In the genomic region with DNA sequence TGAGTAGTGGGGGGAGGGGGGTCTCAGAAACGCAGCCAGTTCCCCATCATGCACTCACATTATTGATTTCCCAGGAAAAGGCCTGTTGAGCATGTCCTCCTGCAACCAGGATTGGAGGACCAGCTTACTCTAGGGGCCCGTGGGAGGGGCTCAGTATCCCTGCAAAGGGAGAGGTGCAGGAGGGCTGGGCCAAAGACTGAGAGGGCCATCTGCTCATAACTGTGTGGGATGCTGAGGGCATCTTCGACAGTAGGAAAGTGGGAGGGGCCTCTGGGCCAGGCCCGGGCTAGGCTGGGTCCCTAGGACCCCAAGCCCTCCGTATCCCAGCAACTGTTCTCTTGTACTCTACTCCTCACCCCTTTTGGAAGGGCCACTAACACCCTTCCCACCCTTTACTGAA, we compare ENCODE assay signal across 14 mouse cellular contexts. TPM values are rescaled to one million over a fixed set of nuclear protein-coding genes. Genes with fewer than 3 reads are reported as not detected.
A peak's percentile ranks its signal among the peaks of the same experiment; 100 is the strongest.
DNase-seq lines count a peak whose midpoint lies in the region; ATAC-seq lines count a peak whose summit lies in the region.
"Had no signal": no experiment of that assay in that cellular context is flagged by ENCODE, and none has a peak within 500 bp of the region (broad histone marks: within the 10 kb centered on the region; RNA-seq: fewer than 3 reads in every experiment).

No protein-coding gene starts in this region.

- H3K9me3 ChIP-seq in forebrain, embryonic 11.5 days (ENCODE audit: control insufficient read depth, low read length) = no peaks in the 10 kb centered on the region
- no peaks in the 10 kb centered on the region for H3K9me3 ChIP-seq in forebrain, embryonic 10.5 days
- H3K9me3 ChIP-seq in neural tube, embryonic 11.5 days (ENCODE audit: control insufficient read depth, low read length) = no peaks in the 10 kb centered on the region
- H3K9me3 ChIP-seq in midbrain, embryonic 16.5 days (replicated peaks; ENCODE audit: control insufficient read depth, low read length, poor library complexity, severe bottlenecking) = no peaks in the 10 kb centered on the region
- H3K9me3 ChIP-seq in liver, embryonic 12.5 days (replicated peaks) = no peaks in the 10 kb centered on the region

- 61% methylated on average over 5 of the region's 5 CpGs for WGBS in forebrain, embryonic 11.5 days
- 81% methylated on average over 5 of the region's 5 CpGs for WGBS in forebrain, embryonic 10.5 days
- WGBS in neural tube, embryonic 11.5 days = 50% methylated on average over 5 of the region's 5 CpGs
- 43% methylated on average over 5 of the region's 5 CpGs for WGBS in midbrain, embryonic 16.5 days
- 50% methylated on average over 5 of the region's 5 CpGs for WGBS in liver, embryonic 12.5 days (ENCODE audit: insufficient replicate concordance)

- H3K27me3 ChIP-seq in forebrain, embryonic 11.5 days (ENCODE audit: control insufficient read depth, insufficient read depth, low read length) = no peaks in the 10 kb centered on the region
- H3K27me3 ChIP-seq in forebrain, embryonic 10.5 days (ENCODE audit: poor library complexity, severe bottlenecking) = no peaks in the 10 kb centered on the region
- no peaks in the 10 kb centered on the region for H3K27me3 ChIP-seq in neural tube, embryonic 11.5 days (ENCODE audit: control insufficient read depth, insufficient read depth, low read length)
- H3K27me3 ChIP-seq in midbrain, embryonic 16.5 days (ENCODE audit: control insufficient read depth, insufficient read depth, low read depth, low read length) = no peaks in the 10 kb centered on the region
- peaks cover 10% of the 10 kb centered on the region; the same call in 1 of the 2 replicates for H3K27me3 ChIP-seq in liver, embryonic 12.5 days (replicated peaks)

- no peak overlapping the region for H3K27ac ChIP-seq in forebrain, embryonic 11.5 days (ENCODE audit: low read depth, low read length)
- H3K27ac ChIP-seq in forebrain, embryonic 10.5 days = no peak overlapping the region
- no peak overlapping the region for H3K27ac ChIP-seq in neural tube, embryonic 11.5 days (ENCODE audit: low read depth, low read length)
- no peak overlapping the region for H3K27ac ChIP-seq in midbrain, embryonic 16.5 days (ENCODE audit: low read length)
- H3K27ac ChIP-seq in liver, embryonic 12.5 days = no peak overlapping the region

- no peaks in the 10 kb centered on the region for H3K36me3 ChIP-seq in forebrain, embryonic 11.5 days (ENCODE audit: control insufficient read depth, insufficient read depth, low read length)
- no peaks in the 10 kb centered on the region for H3K36me3 ChIP-seq in forebrain, embryonic 10.5 days (replicated peaks)
- no peaks in the 10 kb centered on the region for H3K36me3 ChIP-seq in neural tube, embryonic 11.5 days (ENCODE audit: control insufficient read depth, insufficient read depth, low read length)
- no peaks in the 10 kb centered on the region for H3K36me3 ChIP-seq in midbrain, embryonic 16.5 days (ENCODE audit: control insufficient read depth, insufficient read depth, low read length)
- no peaks in the 10 kb centered on the region for H3K36me3 ChIP-seq in liver, embryonic 12.5 days

- ATAC-seq in forebrain, embryonic 11.5 days (replicated peaks; ENCODE audit: low FRiP score) = peak; percentile 70; the same call in 1 of the 2 replicates
- peak; percentile 35; the same call in 1 of the 2 replicates for ATAC-seq in neural tube, embryonic 11.5 days (ENCODE audit: insufficient read depth, low FRiP score, low TSS enrichment)
- peak; percentile 57; the same call in 1 of the 2 replicates for ATAC-seq in midbrain, embryonic 16.5 days
- ATAC-seq in liver, embryonic 12.5 days = no peak

- no peak overlapping the region for H3K4me2 ChIP-seq in forebrain, embryonic 11.5 days (ENCODE audit: low read depth, low read length, severe bottlenecking)
- H3K4me2 ChIP-seq in neural tube, embryonic 11.5 days (ENCODE audit: low read depth) = no peak overlapping the region
- H3K4me2 ChIP-seq in midbrain, embryonic 16.5 days (ENCODE audit: low read length) = no peak overlapping the region
- H3K4me2 ChIP-seq in liver, embryonic 12.5 days = no peak overlapping the region

- no peak for DNase-seq in forebrain, embryonic 11.5 days (ENCODE audit: low spot score)
- DNase-seq in forebrain, embryonic 10.5 days (ENCODE audit: extremely low spot score, low spot score) = no peak
- DNase-seq in neural tube, embryonic 11.5 days (ENCODE audit: low spot score) = no peak
- no peak for DNase-seq in neural tube, embryonic 10.5 days (ENCODE audit: extremely low spot score, low spot score)
- DNase-seq in thymus, adult 18-20 months = no peak
- no peak for DNase-seq in adrenal gland, postnatal 10 days
- DNase-seq: B cell, adult 2 months; lung, postnatal 36 days; thymus, postnatal 25 days had no signal

- H3K9ac ChIP-seq in forebrain, embryonic 11.5 days (ENCODE audit: low read length) = no peak overlapping the region
- no peak overlapping the region for H3K9ac ChIP-seq in neural tube, embryonic 11.5 days (ENCODE audit: low read length)
- no peak overlapping the region for H3K9ac ChIP-seq in midbrain, embryonic 16.5 days (ENCODE audit: low read depth, low read length)
- H3K9ac ChIP-seq in liver, embryonic 12.5 days = no peak overlapping the region

- no peak overlapping the region for H3K4me3 ChIP-seq in forebrain, embryonic 11.5 days (ENCODE audit: low read depth, low read length)
- H3K4me3 ChIP-seq in forebrain, embryonic 10.5 days = no peak overlapping the region
- H3K4me3 ChIP-seq in neural tube, embryonic 11.5 days (ENCODE audit: low read depth, low read length) = no peak overlapping the region
- no peak overlapping the region for H3K4me3 ChIP-seq in midbrain, embryonic 16.5 days (ENCODE audit: low read depth, low read length)
- no peak overlapping the region for H3K4me3 ChIP-seq in liver, embryonic 12.5 days

- no peaks in the 10 kb centered on the region for H3K4me1 ChIP-seq in forebrain, embryonic 11.5 days (replicated peaks; ENCODE audit: control insufficient read depth, insufficient read depth, low read length)
- 0 out of 2 replicates have a peak, but pooled peaks cover 2% of the 10 kb centered on the region for H3K4me1 ChIP-seq in forebrain, embryonic 10.5 days
- H3K4me1 ChIP-seq in neural tube, embryonic 11.5 days (ENCODE audit: control insufficient read depth, insufficient read depth, low read length) = no peaks in the 10 kb centered on the region
- H3K4me1 ChIP-seq in midbrain, embryonic 16.5 days (ENCODE audit: control insufficient read depth, insufficient read depth, low read length) = no peaks in the 10 kb centered on the region
- no peaks in the 10 kb centered on the region for H3K4me1 ChIP-seq in liver, embryonic 12.5 days

RNA-seq across cellular contexts. Expression of a gene that starts 47.3 kb away (rescaled TPM):
- polyA plus RNA-seq in forebrain, embryonic 11.5 days (2014; fragmentation: Nextera tagmentation; extraction: Ambion mirVana) = 0.07 and 0.08 TPM in 2 replicates
- not detected in 2 replicates for polyA plus RNA-seq in forebrain, embryonic 10.5 days (2016; fragmentation: Nextera tagmentation; extraction: Ambion mirVana)
- polyA plus RNA-seq in neural tube, embryonic 11.5 days (2014; fragmentation: Nextera tagmentation; extraction: Ambion mirVana) = 10.6 and 13.9 TPM in 2 replicates
- polyA plus RNA-seq in midbrain, embryonic 16.5 days (2015; fragmentation: Nextera tagmentation; extraction: Ambion mirVana) = 0.63 and 1.6 TPM in 2 replicates
- polyA plus RNA-seq in liver, embryonic 12.5 days (2016; fragmentation: Nextera tagmentation; extraction: Ambion mirVana) = not detected in 2 replicates
- total RNA-seq in adrenal gland, postnatal 10 days (2021) = not detected
- total RNA-seq: hematopoietic stem cell, adult 5-6 weeks had no signal
- polyA plus RNA-seq: large intestine, adult 2 months; limb, embryonic 11.5 days had no signal
